Mouse (Mus musculus) telencephalon, adult 2 months (tissue): Measurements from ENCODE around the gene Eftud2.

Experiments used
- DNase-seq: peaks from one replicate; pipeline ENCODE4 v3.0.0-alpha.2; 2011; ENCODE audit warnings: low read depth, low spot score

The Eftud2 gene

GRCm38 (mm10) chr11:102879558-102879957 lies 1.2 kb downstream of the Eftud2 start:
- DNase-seq: no peak

- DNase-seq: peak; percentile 93
These were observed 5.9 kb downstream of the Eftud2 start for GRCm38 (mm10) chr11:102874801-102875334.

- no peak for DNase-seq
These were observed 16.5 kb downstream of the Eftud2 start for GRCm38 (mm10) chr11:102864272-102864671.

GRCm38 (mm10) chr11:102859933-102860332 lies 20.9 kb downstream of the Eftud2 start:
- DNase-seq: peak; percentile 72

GRCm38 (mm10) chr11:102858951-102859350 lies 21.8 kb downstream of the Eftud2 start:
- DNase-seq: no peak

- no peak for DNase-seq
These were observed 24.8 kb downstream of the Eftud2 start for GRCm38 (mm10) chr11:102855941-102856340.

- no peak for DNase-seq
These were observed 27.0 kb downstream of the Eftud2 start for GRCm38 (mm10) chr11:102853760-102854159.

- no peak for DNase-seq
These were observed 28.9 kb downstream of the Eftud2 start for GRCm38 (mm10) chr11:102851883-102852282.

GRCm38 (mm10) chr11:102845926-102846325 lies 34.9 kb downstream of the Eftud2 start:
- no peak for DNase-seq

- no peak for DNase-seq
These were observed 42.1 kb downstream of the Eftud2 start for GRCm38 (mm10) chr11:102838616-102839150.

- DNase-seq: no peak
These were observed 42.7 kb downstream of the Eftud2 start for GRCm38 (mm10) chr11:102838126-102838525.

GRCm38 (mm10) chr11:102837385-102837784 lies 43.4 kb downstream of the Eftud2 start:
- DNase-seq: no peak

GRCm38 (mm10) chr11:102836146-102836545 lies 44.6 kb downstream of the Eftud2 start:
- DNase-seq: no peak

- no peak for DNase-seq
These were observed 45.2 kb downstream of the Eftud2 start, which contains the start of gene Higd1b for GRCm38 (mm10) chr11:102835549-102835948. Higd1b (plus strand) TSS chr11:102835849.

- no peak for DNase-seq
These were observed 46.6 kb downstream of the Eftud2 start for GRCm38 (mm10) chr11:102834219-102834618.

- DNase-seq: no peak
These were observed 48.0 kb downstream of the Eftud2 start for GRCm38 (mm10) chr11:102832700-102833297.

GRCm38 (mm10) chr11:102830276-102830675 lies 50.5 kb downstream of the Eftud2 start:
- no peak for DNase-seq

GRCm38 (mm10) chr11:102827097-102827496 lies 53.7 kb downstream of the Eftud2 start:
- no peak for DNase-seq

GRCm38 (mm10) chr11:102826476-102826875 lies 54.3 kb downstream of the Eftud2 start:
- no peak for DNase-seq

GRCm38 (mm10) chr11:102821231-102821630 lies 59.6 kb downstream of the Eftud2 start:
- no peak for DNase-seq

- DNase-seq: no peak
These were observed 60.4 kb downstream of the Eftud2 start for GRCm38 (mm10) chr11:102820432-102820831.

GRCm38 (mm10) chr11:102819783-102820385 lies 60.9 kb downstream of the Eftud2 start:
- no peak for DNase-seq
